Mouse (Mus musculus): ENCODE results near the gene Pten. TPM values are rescaled to one million over a fixed set of nuclear protein-coding genes. Genes with fewer than 3 reads are reported as not detected.
A peak's percentile ranks its signal among the peaks of the same experiment; 100 is the strongest.
"Not testable (repeated sequence)": the region's sequence is repeated elsewhere in the genome, so short reads cannot be mapped to it uniquely, and the experiment has no call there.

Gene Pten
- total RNA-seq, 2 experiments from 2014 or later: 92.9 to 97.4 TPM

GRCm38 (mm10) chr19:32804703-32805102 is 47.4 kb downstream of the Pten start:
- peak; percentile 77 for ATAC-seq (replicated peaks; ENCODE audit: poor library complexity)

DNA sequence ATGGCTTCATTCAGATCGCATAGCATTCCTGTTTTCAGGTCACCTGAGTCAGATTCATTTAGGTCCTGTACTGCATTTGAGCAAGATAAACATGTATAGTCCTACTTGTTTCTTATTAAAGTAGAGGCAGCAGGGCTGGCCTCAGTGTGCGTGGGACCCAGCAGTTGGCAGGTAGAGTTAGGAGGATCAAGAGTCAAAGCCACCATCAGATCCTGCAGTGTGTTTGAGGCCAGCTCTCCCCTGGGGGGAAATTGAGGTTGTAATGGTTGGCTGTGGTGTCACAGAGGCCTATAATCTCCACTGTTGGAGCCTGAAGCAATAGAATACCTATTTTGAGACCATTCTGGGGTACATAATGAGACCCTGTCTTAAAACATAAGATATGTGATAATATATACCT is 50.3 kb downstream of the Pten start:
- ATAC-seq (replicated peaks; ENCODE audit: poor library complexity): no peak

GRCm38 (mm10) chr19:32808690-32809089 is 51.4 kb downstream of the Pten start:
- no peak for ATAC-seq (replicated peaks; ENCODE audit: poor library complexity)

DNA sequence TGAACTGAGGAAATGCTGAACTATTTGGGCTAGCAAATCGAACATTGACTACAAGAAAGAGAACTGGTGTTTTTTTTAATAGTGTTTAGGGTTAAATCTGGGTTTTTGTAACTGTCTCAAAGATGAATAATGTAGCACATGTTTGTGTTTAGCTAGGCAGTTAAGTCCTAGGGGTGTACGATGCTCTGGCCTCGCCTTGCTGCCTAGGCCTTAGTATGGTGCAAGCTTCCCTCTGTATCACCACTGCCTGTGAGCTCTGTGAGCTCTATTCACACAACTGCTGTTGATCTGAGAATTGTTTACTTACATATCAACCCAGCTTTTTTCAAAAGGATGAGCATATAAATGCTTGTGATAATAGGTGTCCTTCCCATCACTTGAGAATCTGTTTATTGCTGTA is 51.8 kb downstream of the Pten start:
- ATAC-seq (replicated peaks; ENCODE audit: poor library complexity): no peak

DNA sequence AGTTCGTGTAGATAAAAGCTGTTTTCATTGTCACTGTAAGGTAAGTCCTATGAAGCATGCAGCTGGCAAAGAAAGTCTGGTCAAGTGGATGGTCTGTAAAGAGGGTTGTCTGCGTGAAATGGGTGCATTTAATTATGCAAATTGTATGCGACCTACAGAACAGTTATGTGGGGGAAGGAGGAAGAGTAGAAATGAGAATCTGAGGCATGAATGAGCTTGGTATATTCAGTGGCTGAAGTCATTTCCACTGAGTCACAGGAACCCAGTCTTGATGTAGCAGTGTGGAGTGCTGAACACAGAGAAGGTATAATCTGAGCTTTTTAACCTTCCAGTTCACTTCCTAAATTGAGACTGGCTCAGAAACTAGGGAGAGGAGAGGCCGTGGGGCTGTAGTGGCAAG is 61.5 kb downstream of the Pten start:
- no peak for ATAC-seq (replicated peaks; ENCODE audit: poor library complexity)

DNA sequence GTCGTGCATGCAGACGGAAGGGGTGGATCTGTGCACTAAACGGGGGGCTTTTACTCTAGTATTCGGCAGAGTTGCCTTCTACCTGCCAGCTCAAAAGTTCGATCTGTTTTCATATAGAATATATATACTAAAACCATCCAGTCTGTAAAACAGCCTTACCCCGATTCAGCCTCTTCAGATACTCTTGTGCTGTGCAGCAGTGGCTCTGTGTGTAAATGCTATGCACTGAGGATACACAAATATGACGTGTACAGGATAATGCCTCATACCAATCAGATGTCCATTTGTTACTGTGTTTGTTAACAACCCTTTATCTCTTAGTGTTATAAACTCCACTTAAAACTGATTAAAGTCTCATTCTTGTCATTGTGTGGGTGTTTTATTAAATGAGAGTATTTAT is 65.7 kb downstream of the Pten start:
- ATAC-seq (replicated peaks; ENCODE audit: poor library complexity): not testable (repeated sequence)

GRCm38 (mm10) chr19:32826616-32827015 is 69.3 kb downstream of the Pten start:
- no peak for ATAC-seq (replicated peaks; ENCODE audit: poor library complexity)

DNA sequence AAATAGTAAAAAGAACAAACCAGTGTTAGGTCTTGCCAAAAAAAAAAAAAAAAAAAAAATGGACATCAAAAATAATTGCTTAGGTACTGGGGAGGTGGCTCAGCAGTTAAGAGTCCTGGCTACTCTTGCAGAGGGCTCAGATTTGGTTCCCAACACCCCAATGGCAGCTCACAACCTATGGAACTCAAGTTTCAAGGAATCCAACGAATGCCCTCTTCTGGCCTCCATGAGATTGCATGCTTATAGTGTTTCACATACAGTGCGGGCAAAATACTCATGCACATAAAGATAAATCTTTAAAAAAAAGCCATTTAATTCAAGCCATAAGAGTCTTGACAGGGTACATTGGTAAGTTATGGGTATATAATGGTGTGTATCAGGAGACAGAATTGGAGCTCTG is 72.6 kb downstream of the Pten start:
- ATAC-seq (replicated peaks; ENCODE audit: poor library complexity): no peak

DNA sequence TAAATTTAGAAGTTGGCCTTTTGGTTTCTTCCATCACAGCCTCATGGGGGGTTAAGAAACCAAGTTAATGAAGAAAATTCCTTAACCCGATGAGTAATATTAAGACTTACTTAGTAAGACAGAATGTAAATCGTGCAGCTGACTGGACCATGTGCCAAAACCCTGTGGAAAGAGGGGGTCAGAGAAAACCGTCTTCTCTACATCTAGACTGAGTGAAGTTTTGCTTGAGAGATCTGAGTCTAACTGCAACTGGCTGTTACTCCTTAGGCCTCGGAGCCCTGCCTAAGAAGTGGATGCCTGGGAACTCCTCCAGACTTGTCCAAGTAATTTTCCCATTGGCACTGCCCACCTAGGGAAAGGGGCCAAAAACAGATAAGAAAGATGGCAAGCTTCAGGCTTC is 74.0 kb downstream of the Pten start:
- ATAC-seq (replicated peaks; ENCODE audit: poor library complexity): no peak

DNA sequence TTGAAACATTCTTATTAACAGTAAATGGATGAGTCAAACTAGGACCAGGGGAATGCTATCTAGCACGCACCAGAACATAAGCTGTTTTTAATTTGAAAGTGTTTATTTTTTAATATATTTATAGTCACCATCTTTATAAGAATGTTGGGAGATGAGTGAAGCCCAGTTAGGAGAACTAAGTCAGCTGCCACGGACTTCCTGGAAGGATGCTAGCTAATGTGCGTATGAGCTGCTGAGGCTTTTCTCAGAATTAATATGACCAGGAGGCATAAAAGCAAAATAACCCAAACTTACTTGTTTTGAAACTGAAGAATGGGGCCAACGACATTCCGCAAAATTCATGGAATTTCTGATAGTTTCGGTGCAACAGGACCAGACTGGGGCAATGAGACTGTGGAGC is 83.2 kb downstream of the Pten start:
- no peak for ATAC-seq (replicated peaks; ENCODE audit: poor library complexity)

GRCm38 (mm10) chr19:32844486-32844885 is 87.2 kb downstream of the Pten start:
- no peak for ATAC-seq (replicated peaks; ENCODE audit: poor library complexity)

DNA sequence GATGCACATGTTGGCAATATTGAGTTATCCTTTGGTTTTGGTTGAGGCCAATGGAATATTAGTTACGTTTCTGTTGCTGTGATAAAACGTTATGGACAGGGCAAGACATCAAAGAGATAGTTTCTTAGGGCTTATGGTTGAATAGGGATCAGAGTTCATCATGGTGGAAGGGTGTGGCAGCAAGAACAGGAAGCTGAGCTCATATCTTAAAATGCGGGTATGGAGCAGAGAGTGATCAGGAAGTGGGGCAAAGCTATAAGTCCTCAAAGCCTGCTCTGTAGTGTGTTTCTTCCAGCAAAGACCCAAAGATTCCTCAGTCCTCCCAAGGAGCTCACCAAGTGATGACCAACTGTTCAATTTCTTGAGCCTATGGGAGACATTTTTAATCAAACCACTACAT is 90.7 kb downstream of the Pten start:
- no peak for ATAC-seq (replicated peaks; ENCODE audit: poor library complexity)

DNA sequence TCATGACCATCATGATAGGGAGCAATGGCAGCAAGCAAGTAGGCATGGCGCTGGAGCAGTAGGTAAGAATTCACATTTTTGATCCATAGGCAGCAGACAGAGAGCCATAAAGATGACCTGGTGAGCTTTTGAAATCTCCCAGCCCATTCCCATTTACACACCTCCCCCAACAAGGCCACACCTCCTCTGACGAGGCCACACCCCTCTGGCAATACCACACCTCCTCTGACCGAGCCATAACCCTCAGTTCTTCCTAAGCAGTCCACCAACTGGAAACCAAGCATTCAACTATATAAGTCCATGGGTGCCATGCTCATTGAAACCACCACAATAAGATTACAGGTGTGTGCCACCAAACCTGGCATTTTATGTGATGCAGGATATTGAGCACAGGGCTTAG is 95.0 kb downstream of the Pten start:
- ATAC-seq (replicated peaks; ENCODE audit: poor library complexity): no peak

- ATAC-seq (replicated peaks; ENCODE audit: poor library complexity): no peak
Measured at GRCm38 (mm10) chr19:32861675-32862575, 104.6 kb downstream of the Pten start.

DNA sequence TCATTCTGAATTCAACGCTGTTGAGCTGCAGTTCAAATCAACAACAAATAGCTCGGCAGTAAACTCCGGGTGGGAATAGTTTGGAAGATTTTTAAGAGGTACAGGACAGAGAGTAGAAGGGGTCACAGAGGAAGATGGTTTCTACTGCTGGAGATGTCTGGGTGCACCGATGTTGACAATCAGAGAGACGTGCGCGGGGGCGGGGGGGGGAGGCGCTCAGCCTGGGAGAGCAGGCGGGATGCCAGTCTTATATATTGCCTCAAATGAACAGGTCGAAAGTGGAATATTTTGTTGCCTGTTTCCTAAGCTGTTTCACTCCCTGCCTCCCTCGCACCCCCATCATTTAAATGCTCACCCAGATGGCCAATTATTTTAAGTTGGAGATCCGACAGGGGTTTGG is 109.5 kb downstream of the Pten start:
- no peak for ATAC-seq (replicated peaks; ENCODE audit: poor library complexity)

DNA sequence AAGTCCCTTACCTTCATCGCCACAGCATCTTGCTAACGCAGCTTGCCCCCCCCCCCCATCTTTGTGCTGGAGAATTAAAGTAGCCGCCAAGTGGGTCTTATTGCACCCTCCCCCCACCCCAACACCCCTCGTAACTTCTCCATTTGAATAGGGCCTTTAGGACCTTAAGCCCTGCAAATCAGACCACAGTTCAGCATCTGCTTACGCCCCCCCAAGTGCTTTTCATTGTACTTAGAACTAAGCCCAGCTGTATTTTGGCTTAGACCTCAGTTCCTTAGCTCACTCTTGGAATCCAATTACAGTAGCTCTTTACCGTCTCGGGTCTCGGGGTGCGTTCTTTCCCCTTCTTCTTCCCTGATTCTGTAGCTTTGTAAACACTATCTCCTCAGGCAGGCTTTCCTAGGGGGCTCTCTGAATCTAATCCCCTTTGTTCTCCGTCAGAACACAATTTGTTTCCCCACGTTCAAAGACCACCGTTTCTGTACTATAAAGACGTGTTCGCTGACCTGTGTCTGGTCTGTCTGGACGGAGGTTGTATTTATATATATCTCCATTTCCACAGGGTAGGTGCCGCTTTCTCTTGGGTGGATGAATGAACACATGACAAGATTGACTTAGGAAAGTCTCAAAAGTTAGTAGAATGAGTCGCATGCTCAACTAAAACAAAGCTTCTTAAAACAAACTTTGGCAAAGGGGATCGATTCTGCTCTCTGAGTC is 110.0 kb downstream of the Pten start:
- ATAC-seq (replicated peaks; ENCODE audit: poor library complexity): no peak

- ATAC-seq (replicated peaks; ENCODE audit: poor library complexity): no peak
Measured at GRCm38 (mm10) chr19:32868560-32868959, 111.3 kb downstream of the Pten start.

- ATAC-seq (replicated peaks; ENCODE audit: poor library complexity): peak; percentile 98
Measured at GRCm38 (mm10) chr19:32869053-32869680, 111.9 kb downstream of the Pten start.

DNA sequence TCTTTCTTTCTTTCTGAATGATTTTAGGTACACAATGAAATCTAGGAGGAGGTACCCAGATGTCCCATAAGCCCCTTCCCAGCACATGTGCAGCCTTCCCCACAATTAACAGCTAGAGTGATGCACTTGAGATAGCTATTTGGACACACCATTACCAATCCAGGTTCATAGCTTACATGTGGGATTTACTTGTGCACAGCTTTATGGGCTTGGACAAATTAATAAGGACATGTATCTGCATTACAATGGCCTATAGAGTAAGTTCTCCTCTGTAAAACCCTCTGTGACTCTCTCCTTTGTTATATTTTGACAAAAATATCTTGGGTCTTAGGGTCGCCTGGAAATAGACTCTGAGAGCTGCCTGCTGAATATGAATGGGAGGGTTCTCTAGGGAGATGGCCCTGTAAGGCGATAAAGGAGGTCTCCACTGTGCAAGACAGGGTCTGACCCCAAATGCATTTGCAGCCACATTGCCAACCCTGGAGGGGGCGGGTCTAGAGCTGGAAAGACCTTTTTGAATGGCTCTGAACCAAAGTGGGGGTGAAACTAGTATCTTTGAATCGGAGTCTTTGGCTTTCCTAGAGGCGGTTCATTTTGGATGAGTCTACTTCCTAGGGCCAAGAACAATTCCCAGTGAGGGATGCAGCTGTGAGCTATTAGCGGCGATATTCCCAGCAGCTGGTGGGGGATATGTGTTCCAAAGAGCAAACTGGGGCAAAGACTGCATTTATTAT is 116.8 kb downstream of the Pten start:
- ATAC-seq (replicated peaks; ENCODE audit: poor library complexity): no peak
